Mouse (Mus musculus): ENCODE measurements around the gene Tra2b. TPM values are rescaled to one million over a fixed set of nuclear protein-coding genes. Genes with fewer than 3 reads are reported as not detected.
"Not testable (repeated sequence)": the region's sequence is repeated elsewhere in the genome, so short reads cannot be mapped to it uniquely, and the experiment has no call there.

The Tra2b gene
- 78.6 and 86.4 TPM in 2 replicates for polyA plus RNA-seq (2012; rRNA removed)

DNA sequence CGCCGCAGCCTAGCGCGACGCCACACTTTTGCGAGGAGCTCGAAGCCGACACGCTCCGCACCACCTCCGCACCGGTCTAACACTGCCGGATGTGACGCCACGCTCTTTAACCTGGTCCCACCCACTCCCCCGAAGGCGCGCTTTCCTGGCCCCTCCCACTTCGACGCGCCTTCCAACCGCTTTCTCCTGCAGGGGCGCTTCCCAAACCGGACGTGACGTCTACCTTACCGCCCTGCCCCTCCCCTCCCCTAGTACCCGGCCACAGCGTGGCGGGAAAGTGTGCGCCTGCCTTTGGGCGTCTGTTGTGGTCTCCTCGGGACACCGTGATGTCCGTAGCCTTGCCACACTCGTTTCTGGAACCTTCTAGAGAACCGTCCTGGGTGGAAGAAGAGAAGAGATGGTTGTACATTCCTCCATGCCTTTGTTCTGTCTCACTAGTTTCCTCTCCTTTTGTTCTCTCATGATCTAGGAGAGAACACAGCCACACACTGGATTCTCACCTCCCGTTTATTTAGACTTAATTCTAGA, at the start of gene Tra2b:
Tra2b (minus strand) TSS at position 157 of the 528 bp plus-strand sequence.
- peak; percentile 96 for DNase-seq (ENCODE audit: low spot score)

DNA sequence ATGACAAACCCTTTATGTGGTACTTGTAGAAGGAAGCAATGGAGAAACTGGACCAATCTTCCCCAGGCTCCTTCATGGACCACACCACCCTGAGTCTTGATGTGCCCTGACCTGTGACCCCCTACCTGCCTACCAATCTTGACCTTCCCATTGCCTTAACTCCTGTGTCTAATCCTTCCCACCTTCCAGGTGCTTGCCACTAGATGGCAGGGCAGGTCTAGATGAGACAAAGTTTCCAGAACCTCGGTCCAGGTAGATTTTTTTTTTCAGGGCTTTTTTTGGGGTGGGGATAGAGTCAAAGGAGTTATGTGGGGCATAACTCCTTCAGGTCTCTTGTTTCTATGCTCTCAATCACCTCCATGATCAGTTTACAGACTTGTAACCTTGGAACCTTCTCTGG, 44.8 kb upstream of the Tra2b start:
- no peak for DNase-seq (ENCODE audit: low spot score)

DNA sequence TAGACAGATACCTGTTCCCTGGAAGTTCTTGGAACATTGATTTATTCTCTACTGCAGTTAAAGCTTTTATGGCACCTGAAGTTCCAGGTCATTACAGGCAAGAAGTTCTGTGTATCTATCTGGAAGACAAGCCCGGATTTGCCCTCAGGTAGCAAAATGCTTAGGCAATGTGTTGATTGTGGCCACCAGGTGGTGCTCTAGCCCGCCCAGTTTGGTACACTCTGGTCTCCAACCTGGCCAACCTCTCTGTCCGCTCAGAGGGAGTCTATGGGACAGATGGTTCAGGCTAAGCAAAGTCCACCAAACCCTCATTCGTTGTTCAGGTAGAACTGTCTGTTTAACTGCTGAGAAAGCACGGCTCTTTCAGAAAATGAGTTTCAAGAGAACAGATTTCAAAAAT, 36.8 kb upstream of the Tra2b start:
- DNase-seq (ENCODE audit: low spot score): peak; percentile 54

DNA sequence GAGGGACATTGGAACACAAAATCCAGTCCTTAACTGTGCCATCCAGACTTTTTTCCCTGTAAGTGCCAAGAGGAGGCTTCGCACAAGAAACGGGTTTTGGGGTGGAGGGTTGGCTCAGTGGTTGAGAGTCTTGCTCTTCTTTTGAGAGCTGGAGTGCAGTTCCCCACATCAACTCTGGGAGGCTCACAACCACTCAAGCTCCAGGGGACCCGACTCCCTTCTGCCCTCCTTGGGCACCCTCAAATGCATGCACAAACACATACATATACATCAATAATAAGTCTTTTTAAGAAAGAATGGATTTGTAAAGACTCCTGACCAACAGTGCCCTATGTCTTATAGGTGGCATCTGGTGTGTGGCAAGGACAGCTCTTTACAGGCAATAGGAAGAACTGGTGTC, 35.6 kb upstream of the Tra2b start:
- DNase-seq (ENCODE audit: low spot score): no peak

DNA sequence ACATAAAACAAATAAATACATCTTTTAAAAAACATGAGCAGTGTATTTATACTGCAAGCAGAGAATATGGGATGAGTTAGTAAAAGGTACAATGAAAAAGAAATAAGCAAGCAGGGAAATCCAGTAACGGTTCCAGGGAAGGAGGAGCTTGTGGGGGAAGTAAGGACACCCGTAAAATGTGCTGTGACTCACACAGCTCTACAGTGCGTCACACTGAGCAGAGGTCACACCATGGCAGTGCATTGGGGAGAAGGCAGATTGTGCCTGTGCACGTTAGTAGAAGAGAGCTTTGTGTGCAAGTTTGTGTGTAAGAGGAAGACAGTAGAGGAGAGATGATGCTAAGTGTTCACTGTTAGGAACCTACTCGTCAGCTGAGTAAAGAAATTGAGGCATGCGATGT, 31.1 kb upstream of the Tra2b start:
- DNase-seq (ENCODE audit: low spot score): no peak

DNA sequence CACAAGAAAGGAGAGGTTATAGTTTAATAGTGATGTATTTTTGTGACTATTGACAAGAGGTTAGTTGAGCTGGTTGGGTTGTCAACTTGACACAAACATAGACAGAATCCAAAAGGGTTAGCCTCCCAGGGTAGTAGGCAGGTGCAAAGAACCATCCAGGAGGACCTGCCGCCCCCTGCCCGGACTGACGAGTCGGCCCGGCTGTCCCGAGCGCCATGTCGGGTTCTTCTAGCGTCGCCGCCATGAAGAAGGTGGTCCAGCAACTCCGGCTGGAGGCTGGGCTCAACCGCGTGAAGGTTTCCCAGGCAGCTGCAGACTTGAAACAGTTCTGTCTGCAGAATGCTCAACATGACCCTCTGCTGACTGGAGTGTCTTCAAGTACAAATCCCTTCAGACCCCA, 29.0 kb upstream of the Tra2b start:
- not testable (repeated sequence) for DNase-seq (ENCODE audit: low spot score)

DNA sequence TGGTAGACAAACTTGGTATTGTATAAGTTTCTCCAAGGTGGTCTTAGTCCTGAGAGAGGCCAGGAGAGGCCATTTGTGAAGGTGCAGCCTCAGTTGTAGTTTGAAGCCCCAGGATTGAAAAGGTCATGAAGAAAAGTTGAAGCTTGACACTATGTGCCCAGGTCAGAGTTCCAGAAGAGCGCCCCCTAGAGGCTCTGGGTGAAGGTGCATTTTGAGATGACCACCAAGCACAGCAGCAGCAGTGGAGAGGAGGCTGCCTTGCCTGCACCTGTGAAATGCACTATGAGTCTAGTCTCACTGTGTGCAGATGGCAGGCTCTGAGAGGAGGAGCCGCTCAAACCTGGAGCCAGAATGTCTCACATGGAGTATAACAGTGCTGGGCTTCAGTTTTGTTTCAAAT, 27.8 kb upstream of the Tra2b start:
- no peak for DNase-seq (ENCODE audit: low spot score)

DNA sequence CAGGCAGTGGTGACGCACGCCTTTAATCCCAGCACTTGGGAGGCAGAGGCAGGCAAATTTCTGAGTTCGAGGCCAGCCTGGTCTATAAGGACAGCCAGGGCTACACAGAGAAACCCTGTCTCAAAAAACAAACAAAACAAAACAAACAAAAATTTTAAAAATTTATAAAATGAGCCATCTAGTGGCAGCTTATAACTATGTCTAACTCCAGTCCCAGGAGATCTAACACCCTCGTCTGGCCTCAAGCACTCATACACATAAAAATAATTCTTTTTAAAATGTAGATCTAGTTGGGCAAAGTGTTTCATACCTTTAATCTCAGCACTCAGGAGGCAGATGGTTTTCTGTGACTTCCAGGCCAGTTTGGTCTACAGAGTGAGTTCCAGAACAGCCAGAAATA, 26.6 kb upstream of the Tra2b start:
- no peak for DNase-seq (ENCODE audit: low spot score)

DNA sequence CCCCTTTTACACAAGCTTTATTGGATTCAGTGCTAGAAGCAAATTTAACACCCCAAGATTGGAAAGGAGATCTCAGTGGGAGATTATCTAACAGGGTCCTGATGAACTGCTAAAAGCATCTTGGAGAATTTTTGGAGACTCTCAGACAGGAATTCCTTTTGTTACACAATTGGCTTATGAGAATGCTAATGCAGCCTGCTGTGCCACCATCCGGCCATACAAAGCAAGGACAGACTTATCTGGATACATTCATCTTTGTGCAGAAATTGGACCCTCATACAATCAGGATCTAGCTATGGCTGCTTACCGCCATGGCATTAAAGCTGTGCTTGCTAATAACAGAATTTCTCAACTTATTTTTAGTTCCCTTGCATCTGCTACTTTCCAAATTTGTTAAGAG, 23.8 kb upstream of the Tra2b start:
- DNase-seq (ENCODE audit: low spot score): no peak

DNA sequence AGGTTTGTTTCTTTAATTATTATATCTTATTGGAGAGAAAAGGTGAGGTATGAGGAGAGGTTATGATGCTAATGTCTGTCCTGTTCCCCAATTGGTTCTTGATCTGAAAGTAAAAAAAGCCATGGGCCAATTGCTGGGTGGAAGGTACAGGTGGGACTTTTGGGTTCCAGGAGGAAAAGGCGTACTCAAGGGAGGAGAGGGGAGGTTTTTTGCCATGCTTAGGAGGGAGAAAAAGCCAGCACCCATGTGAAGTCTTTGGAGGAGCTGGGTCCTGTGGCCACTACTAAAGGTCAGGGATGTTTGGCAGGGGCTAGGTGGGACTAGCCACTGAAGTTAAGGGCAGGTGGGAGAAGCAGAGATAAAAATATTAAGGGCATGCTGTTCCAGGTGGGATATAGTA, 21.2 kb upstream of the Tra2b start:
- no peak for DNase-seq (ENCODE audit: low spot score)

DNA sequence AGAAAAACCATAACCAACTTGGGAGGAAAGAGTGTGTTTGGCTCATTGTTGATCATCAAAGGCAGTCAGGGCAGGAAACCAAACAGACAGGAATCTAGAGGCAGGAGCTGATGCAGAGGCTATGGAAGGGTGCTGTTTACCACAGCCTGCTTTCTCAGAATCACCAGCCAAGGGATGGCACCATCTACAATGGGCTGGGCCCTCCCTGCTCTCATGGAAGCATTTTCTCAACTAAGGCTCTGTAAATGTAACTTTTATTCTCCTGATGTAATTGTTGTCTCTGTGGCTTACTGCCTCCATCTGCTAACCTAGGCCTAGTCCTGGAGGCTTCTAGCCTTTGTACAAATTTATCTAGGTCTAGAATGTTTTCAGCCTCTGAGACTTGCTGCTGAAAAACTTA, 10.7 kb upstream of the Tra2b start:
- no peak for DNase-seq (ENCODE audit: low spot score)

DNA sequence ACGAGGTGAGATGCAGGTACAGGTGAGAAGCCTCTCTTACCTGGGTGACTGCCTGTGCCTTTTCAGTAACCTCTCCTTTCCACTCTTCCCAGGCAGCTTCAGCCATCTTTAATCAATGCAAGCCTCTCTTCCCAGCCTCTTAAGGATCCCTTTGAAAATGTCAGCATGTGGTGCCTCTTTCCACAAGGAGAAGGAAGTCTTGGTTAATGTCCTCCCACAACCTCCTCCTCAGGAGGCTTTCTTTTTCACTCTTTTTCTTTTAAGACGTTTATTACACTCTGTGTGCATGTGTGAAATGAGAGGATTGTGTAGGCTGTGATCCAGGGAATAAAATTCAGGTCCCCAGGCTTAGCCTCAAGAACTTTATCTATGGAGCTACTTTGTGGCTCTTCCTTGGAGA, 9.3 kb upstream of the Tra2b start:
- DNase-seq (ENCODE audit: low spot score): no peak

DNA sequence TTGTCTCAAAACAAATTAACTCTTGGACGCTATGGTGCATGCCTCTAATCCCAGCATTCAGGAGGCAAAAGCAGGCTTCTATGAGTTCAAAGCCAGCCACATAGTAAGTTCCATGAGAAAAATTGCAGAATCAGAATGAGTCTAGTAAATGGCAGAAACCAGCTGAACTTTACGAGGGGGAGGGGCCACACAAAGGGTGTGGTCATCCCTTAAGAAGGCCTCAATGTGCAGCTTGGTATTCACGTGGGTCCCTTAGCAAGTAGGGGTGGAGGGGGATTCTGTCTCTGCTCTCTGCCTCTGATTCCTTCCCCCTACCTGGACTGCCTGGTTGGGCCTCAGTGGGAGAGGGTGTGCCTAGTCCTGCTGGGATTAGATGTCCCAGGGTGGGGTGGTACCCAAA, 4.7 kb upstream of the Tra2b start:
- DNase-seq (ENCODE audit: low spot score): no peak

DNA sequence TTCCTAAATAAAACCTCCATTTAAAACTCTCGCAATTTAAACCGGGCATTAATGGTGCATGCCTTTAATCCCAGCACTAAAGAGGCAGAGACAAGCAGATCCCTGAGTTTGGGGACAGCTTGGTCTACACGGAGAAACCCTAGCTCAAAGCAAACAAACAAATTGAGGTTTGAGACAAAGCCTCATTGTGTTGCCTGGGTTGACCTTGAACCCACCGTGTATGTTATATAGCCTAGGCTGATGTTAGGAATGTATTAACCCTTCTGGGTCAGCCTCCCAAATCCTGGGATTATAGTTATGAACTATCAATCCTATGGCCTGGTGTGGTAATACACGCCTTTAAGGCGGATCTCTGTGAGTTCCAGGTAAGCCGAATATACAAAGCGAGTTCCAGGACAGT, 579 bp upstream of the Tra2b start:
- no peak for DNase-seq (ENCODE audit: low spot score)

DNA sequence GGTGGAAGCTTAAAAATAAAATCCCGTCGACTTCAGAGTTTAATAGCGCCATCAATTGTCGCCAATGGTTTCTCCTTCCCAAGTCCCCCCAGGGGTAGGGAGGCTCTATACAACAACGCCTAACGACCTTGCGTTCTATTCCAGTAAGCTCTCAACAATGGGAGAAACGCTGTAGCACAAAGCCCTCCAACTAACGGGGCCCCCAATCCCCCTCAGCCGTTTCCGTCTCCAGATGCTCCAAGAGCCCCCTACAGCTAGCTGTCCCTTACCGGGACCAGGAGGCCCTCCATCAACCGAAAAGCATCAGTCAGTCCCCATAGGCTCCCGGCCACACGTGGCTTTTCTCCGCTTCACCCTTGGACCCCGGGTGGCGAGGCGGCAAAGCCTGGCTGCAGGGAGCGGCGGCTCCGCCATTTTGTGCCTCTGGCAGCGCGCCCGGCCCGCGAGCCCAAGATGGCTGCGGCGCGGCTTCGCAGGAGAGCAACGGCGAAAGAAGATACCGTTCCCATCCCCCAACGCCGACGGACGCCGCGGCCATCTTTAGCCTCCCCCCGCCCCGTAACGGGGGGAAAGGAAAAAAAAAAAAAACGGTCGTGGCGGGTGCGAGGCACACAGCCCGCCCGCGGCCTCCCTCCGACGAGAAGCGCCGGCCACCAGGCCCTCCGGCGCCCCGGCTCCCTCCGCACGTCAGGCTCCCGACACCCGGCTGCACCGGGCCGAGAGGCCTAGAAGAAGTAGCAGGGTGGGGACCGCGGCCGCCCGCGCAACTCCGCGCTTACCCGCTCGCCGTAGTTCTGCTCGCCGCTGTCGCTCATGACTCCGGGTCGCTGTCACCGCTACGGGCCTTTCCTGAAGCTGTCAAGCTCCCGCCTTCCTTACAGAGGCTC, 600 bp downstream of the Tra2b start:
- DNase-seq (ENCODE audit: low spot score): peak; percentile 84

DNA sequence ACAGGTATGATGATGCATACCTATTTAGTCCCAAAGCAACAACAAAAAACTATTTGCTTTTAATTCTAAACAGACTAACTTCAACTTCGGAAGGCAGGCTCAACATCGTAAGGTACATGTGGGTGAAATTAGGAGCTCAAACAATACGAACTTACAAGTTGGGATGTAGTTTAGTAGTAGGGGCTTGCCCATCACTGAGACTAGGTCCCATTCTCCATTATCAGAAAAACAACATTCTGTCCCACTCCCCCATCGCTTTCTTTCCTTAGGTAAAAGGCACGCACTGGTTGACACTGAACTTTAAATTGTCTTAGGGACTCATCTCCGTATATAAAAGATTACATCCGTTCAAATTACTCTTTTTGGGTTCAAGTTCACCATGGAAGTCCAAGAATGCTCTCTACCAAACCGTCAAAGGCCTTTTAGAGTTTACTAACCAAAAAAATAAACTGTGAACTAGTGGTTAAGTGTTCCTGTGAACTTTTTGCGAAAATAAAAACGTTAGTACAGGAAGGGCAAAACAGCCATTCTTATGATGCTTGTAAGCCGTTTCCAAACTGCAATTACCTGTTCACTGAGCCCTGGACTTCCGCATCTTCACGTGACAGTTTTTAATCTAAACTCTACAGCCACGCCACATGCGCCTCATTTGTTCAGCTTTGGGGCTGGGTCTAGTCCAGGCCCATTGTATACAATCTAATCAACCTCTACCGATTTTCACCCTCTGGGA, 1.4 kb downstream of the Tra2b start:
- no peak for DNase-seq (ENCODE audit: low spot score)

DNA sequence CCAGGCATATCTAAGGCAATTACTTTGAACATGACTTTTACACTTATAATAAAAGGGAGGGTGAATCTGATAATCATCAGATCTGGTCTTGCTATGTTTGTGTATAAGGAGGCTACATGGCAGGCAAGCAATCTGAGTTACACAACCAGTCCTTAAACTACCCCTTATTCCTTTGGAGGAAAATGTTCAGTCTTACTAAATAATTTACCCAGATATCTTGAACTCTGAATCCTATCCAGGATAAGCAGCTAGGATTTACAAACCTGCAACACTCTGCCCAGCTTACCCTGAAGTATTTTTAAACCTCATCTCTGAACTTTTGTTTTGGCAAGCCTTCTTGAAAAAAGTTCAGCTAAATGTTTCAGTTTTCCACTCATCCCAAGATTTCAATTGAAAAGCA, 2.7 kb downstream of the Tra2b start:
- no peak for DNase-seq (ENCODE audit: low spot score)

DNA sequence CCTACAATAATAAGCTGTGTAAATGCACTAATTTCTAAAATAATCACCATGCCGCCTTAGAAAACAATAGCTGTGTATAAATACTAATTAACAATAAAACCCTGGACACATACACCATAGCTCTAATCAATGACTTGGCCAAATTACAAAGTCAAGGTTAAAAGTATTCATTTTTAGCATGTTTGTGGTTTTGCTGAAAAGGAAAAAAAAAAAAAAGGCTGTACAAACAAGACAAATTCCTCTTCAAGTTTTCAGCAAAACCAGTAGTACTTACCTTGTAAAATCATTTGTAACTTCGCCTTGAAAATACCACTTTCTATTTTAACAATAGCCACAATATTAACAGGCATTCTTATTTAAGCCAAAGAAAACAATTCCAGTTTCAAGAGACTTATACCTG, 4.2 kb downstream of the Tra2b start:
- DNase-seq (ENCODE audit: low spot score): no peak

DNA sequence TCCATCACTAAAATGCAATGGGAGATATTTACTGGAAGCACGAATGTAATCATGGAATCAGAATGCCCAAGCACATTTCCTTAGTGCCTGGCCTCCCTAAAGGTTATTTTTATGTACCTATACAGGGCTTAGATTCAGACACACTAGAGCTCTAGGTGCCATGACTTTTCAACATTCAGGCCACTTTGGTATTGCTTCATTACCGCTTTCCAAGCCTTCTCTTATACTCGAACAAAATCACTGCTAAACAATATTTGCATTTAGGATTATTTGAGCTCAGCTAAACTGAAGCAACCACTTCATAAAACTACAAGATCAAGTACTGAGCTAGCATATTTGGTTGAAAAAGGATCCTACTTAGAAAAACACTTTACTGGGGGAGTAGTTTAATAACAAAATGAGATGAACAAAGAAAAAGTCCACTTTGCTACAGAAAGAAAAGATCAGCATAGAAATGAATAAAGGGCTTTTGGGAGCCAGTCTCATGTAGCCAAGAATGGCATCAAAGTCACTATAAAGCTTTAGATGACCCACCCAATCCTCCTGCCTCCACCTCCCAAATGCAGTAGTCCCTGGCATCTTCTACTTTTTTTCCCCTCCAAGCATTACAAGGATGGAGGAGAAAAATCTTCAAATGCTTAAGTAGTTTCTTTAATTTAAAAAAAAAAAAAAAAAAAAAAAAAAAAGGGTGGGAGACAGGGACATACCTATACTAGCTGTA, 5.2 kb downstream of the Tra2b start:
- DNase-seq (ENCODE audit: low spot score): no peak

DNA sequence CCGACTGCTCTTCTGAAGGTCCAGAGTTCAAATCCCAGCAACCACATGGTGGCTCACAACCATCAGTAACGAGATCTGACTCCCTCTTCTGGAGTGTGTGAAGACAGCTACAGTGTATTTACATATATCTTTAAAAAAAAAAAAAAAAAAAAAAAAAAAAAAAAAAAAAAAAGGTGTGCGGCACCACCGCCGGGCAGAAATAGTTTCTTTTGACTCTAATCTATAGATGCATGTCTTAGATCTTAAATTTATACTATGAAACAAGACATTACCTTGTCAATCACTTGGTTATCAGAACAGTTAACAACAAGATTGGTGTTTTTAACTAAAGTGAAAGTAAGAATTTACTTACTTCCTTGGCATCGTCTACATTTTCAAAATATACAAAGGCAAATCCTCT, 13.6 kb downstream of the Tra2b start:
- DNase-seq (ENCODE audit: low spot score): not testable (repeated sequence)

DNA sequence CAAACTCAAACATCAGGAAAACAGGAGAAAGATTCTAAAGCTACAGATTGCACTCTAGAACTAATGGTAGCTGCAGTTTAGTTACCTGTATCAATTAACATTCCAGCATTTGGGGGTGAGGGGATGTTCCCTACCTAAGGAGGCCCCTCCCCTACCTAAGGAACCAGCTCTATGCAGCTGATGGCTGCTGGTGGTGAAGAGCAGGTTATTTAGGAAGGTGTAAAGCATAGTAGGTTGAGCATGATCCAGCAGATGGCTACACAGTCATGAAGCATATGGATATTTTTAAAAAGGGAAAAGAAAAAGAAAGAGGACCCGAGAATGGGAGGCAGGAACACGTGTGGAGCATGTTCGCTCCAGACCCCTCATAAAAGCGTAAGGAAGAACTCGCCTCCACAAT, 15.5 kb downstream of the Tra2b start:
- DNase-seq (ENCODE audit: low spot score): no peak

DNA sequence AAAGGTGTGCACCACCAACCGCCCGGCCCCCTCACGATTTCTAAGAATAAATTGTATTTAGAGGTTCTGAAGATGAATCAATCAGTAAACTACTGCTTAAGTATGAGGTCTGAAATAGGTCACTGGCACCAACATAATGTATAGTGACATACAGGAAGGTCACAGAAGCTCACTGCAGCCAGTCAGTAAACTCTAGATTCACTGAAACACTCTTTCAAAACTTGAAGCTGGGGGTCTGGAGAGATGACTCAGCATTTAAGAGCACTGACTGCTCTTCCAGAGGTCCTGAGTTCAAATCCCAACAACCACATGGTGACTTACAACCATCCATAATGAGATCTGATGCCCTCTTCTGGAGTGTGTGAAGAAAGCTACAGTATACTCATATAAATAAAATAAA, 16.1 kb downstream of the Tra2b start:
- DNase-seq (ENCODE audit: low spot score): no peak
